Mouse (Mus musculus): ENCODE data around the gene Gm11214.

DNA sequence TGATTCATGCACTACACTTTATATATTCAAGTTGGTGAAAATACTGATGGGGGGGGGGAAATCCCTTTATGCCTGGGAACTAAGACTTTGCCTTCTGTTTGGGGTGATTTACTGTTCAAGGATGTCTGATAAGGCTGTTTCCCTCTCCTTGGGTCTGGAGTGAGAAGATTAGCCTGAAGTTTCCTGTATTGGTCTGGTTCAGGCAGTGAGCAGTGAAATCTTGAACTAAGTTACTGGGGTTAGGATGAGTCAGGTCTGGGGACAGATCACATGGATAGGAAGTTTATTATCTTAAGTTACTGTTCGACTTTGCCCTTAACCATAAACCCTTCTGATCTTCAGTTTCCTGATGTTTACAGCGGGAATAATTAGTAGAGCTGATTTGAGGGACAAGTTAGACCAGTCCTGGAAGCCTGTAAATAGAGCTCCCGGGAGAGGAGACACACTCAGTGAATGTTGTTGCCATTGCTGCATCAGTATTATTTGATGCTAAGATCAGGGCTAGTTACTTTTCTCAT, 37.6 kb downstream of the Gm11214 start:
- TF ChIP-seq CTCF (IDR thresholded peaks at IDR 0.05; ENCODE audit: low read depth) = no peak
- TF ChIP-seq EP300 (optimal IDR thresholded peaks at IDR 0.05) = no peak
